Mouse (Mus musculus): ENCODE measurements around the gene Tagap1.
"Not testable (repeated sequence)": the region's sequence is repeated elsewhere in the genome, so short reads cannot be mapped to it uniquely, and the experiment has no call there.

The Tagap1 gene

GRCm38 (mm10) chr17:6960776-6961175 is at the start of gene Tagap1:
Tagap1 (minus strand) TSS chr17:6961156.
- peak; percentile 31 to 44 for DNase-seq (ENCODE audit: low spot score in 2 of 2)

GRCm38 (mm10) chr17:7009901-7010300 is 48.9 kb upstream of the Tagap1 start:
- not testable (repeated sequence) for DNase-seq (ENCODE audit: low spot score in 2 of 2)

- DNase-seq (ENCODE audit: low spot score in 2 of 2), result not testable (repeated sequence)
These were observed 48.5 kb upstream of the Tagap1 start for GRCm38 (mm10) chr17:7009440-7009839.

GRCm38 (mm10) chr17:7008885-7009284 is 47.9 kb upstream of the Tagap1 start:
- DNase-seq (ENCODE audit: low spot score in 2 of 2), result not testable (repeated sequence)

- DNase-seq (ENCODE audit: low spot score in 2 of 2), result not testable (repeated sequence)
These were observed 44.7 kb upstream of the Tagap1 start for GRCm38 (mm10) chr17:7005646-7006045.

- not testable (repeated sequence) for DNase-seq (ENCODE audit: low spot score in 2 of 2)
These were observed 42.4 kb upstream of the Tagap1 start for GRCm38 (mm10) chr17:7003392-7003791.

- not testable (repeated sequence) for DNase-seq (ENCODE audit: low spot score in 2 of 2)
These were observed 41.0 kb upstream of the Tagap1 start for GRCm38 (mm10) chr17:7001790-7002585.

GRCm38 (mm10) chr17:6997778-6998490 is 37.0 kb upstream of the Tagap1 start:
- DNase-seq (ENCODE audit: low spot score in 2 of 2), result not testable (repeated sequence)

- DNase-seq (ENCODE audit: low spot score in 2 of 2), result not testable (repeated sequence)
These were observed 35.9 kb upstream of the Tagap1 start for GRCm38 (mm10) chr17:6996826-6997225.

GRCm38 (mm10) chr17:6995504-6995903 is 34.5 kb upstream of the Tagap1 start:
- DNase-seq (ENCODE audit: low spot score in 2 of 2), result not testable (repeated sequence)

GRCm38 (mm10) chr17:6986118-6986517 is 25.2 kb upstream of the Tagap1 start:
- DNase-seq (ENCODE audit: low spot score in 2 of 2), result not testable (repeated sequence)

- not testable (repeated sequence) for DNase-seq (ENCODE audit: low spot score in 2 of 2)
These were observed 19.2 kb upstream of the Tagap1 start for GRCm38 (mm10) chr17:6980144-6980543.

GRCm38 (mm10) chr17:6979380-6979779 is 18.4 kb upstream of the Tagap1 start:
- not testable (repeated sequence) for DNase-seq (ENCODE audit: low spot score in 2 of 2)

GRCm38 (mm10) chr17:6978287-6979248 is 17.6 kb upstream of the Tagap1 start, which contains the start of gene Gm49721:
Gm49721 (plus strand) TSS chr17:6978904.
- DNase-seq (ENCODE audit: low spot score in 2 of 2), result peak; percentile 62 to 67

GRCm38 (mm10) chr17:6974985-6975384 is 14.0 kb upstream of the Tagap1 start:
- DNase-seq (ENCODE audit: low spot score in 2 of 2), result not testable (repeated sequence)

GRCm38 (mm10) chr17:6972836-6973396 is 12.0 kb upstream of the Tagap1 start:
- DNase-seq (ENCODE audit: low spot score in 2 of 2), result not testable (repeated sequence)

GRCm38 (mm10) chr17:6971238-6971637 is 10.3 kb upstream of the Tagap1 start:
- not testable (repeated sequence) for DNase-seq (ENCODE audit: low spot score in 2 of 2)

GRCm38 (mm10) chr17:6970334-6970733 is 9.4 kb upstream of the Tagap1 start, which contains the start of gene Rnaset2b:
Rnaset2b (plus strand) TSS chr17:6970634.
- DNase-seq (ENCODE audit: low spot score in 2 of 2), result not testable (repeated sequence)

GRCm38 (mm10) chr17:6967673-6968072 is 6.7 kb upstream of the Tagap1 start:
- not testable (repeated sequence) for DNase-seq (ENCODE audit: low spot score in 2 of 2)

GRCm38 (mm10) chr17:6965364-6965763 is 4.4 kb upstream of the Tagap1 start:
- not testable (repeated sequence) for DNase-seq (ENCODE audit: low spot score in 2 of 2)

- DNase-seq (ENCODE audit: low spot score in 2 of 2), result not testable (repeated sequence)
These were observed 2.0 kb upstream of the Tagap1 start for GRCm38 (mm10) chr17:6962936-6963335.
